Mouse (Mus musculus) stomach, postnatal 0 days (tissue): ENCODE data around the gene Zmym6.

Source experiments
- CTCF ChIP-seq: IDR thresholded peaks from 2 replicates; pipeline ENCODE4 v1.5.1; 2016; ENCODE audit warnings: antibody characterized with exemption, low read depth, mild to moderate bottlenecking, moderate library complexity
- EP300 ChIP-seq: optimal IDR thresholded peaks from 2 replicates; pipeline ENCODE3; 2016; ENCODE audit warnings: antibody characterized with exemption

GRCm38 (mm10) chr4:127168914-127169345, 91.7 kb downstream of the Zmym6 start, which contains the start of gene Dlgap3:
- TF ChIP-seq CTCF (no peak), EP300 (no peak)
